Mouse (Mus musculus) forebrain, embryonic 14.5 days (tissue): ENCODE data around the gene Car15. TPM values are rescaled to one million over a fixed set of nuclear protein-coding genes. Genes with fewer than 3 reads are reported as not detected.

Source experiments
- ATAC-seq: fragments of 200-750 bp; cut with Nextera tagmentation; 2 replicates; pipeline ENCODE4 v1.8.0; 2017; ENCODE audit warnings: mild to moderate bottlenecking, moderate library complexity
- DNase-seq: peaks from one replicate; pipeline ENCODE4 v3.0.0-alpha.2; 2015; ENCODE audit warnings: low spot score
- H3K27ac ChIP-seq: fragments of 300-500 bp; sonication (generic); 2 replicates; pipeline ENCODE4 v1.5.1; 2014; ENCODE audit warnings: low read depth, mild to moderate bottlenecking, control low read depth, low read length, moderate library complexity
- H3K27me3 ChIP-seq: fragments of 300-500 bp; sonication (generic); replicated peaks from 2 replicates; pipeline ENCODE4 v1.6.1; 2014; ENCODE audit warnings: low read length, control low read depth, mixed read lengths; ENCODE audit not compliant: control insufficient read depth, insufficient read depth
- H3K36me3 ChIP-seq: fragments of 300-500 bp; sonication (generic); 2 replicates; pipeline ENCODE4 v1.6.1; 2014; ENCODE audit warnings: low read length, control low read depth; ENCODE audit not compliant: control insufficient read depth, insufficient read depth
- H3K4me1 ChIP-seq: fragments of 300-500 bp; sonication (generic); 2 replicates; pipeline ENCODE4 v1.6.1; 2014; ENCODE audit warnings: antibody characterized with exemption, low read length, control low read depth; ENCODE audit not compliant: control insufficient read depth, insufficient read depth
- H3K4me2 ChIP-seq: fragments of 300-500 bp; sonication (generic); 2 replicates; pipeline ENCODE4 v1.6.1; 2014; ENCODE audit warnings: mild to moderate bottlenecking, control low read depth, low read length
- H3K4me3 ChIP-seq: fragments of 300-500 bp; sonication (generic); 2 replicates; pipeline ENCODE4 v1.5.1; 2014; ENCODE audit warnings: low read depth, low read length, control low read depth
- H3K9ac ChIP-seq: fragments of 300-500 bp; sonication (generic); 2 replicates; pipeline ENCODE4 v1.6.1; 2014; ENCODE audit warnings: mild to moderate bottlenecking, low read length, control low read depth, moderate library complexity
- H3K9me3 ChIP-seq: fragments of 300-500 bp; sonication (generic); replicated peaks from 2 replicates; pipeline ENCODE4 v1.6.1; 2016; ENCODE audit warnings: low read length, control low read depth, mixed read lengths; ENCODE audit not compliant: control insufficient read depth
- WGBS: fragments of 180-500 bp; shearing (Covaris S2); extraction: QIAGEN DNeasy Blood & Tissue Kit; methylation state at CpG from one replicate; pipeline ENCODE4 v1.1.7; 2014; 5-methylcytosine and 5-hydroxymethylcytosine counted together
- polyA plus RNA-seq: library from polyadenylated mRNA; unstranded; fragments of >200 nt; fragmentation: Nextera tagmentation; extraction: Ambion mirVana; gene quantifications from 2 replicates; pipeline ENCODE4 v1.2.1, GENCODE M21; 2014

Gene Car15
- polyA plus RNA-seq, 1 experiment from 2014 or later = 5.0 TPM

GRCm38 (mm10) chr16:17831781-17832180 lies 6.4 kb downstream of the Car15 start:
- Histone ChIP-seq H3K4me3 (no peak overlapping the region), H3K4me2 (no peak overlapping the region), H3K36me3 (no peaks in the 10 kb centered on the region), H3K27me3 (peaks cover 61% of the 10 kb centered on the region), H3K4me1 (no peaks in the 10 kb centered on the region; the same call in 1 of the 2 replicates), H3K9me3 (no peaks in the 10 kb centered on the region), H3K27ac (no peak overlapping the region), H3K9ac (no peak overlapping the region)
- DNase-seq (peak; percentile 32), ATAC-seq (no peak)
- WGBS = 13% methylated on average over 11 of the region's 11 CpGs

GRCm38 (mm10) chr16:17830385-17831178 lies 7.6 kb downstream of the Car15 start:
- WGBS = 47% methylated on average over 10 of the region's 10 CpGs
- Histone ChIP-seq H3K4me3 (no peak overlapping the region), H3K27ac (no peak overlapping the region), H3K9me3 (no peaks in the 10 kb centered on the region), H3K36me3 (no peaks in the 10 kb centered on the region), H3K27me3 (peaks cover 56% of the 10 kb centered on the region), H3K4me2 (no peak overlapping the region), H3K4me1 (no peaks in the 10 kb centered on the region; the same call in 1 of the 2 replicates), H3K9ac (no peak overlapping the region)
- ATAC-seq = no peak
- DNase-seq = no peak

GRCm38 (mm10) chr16:17828867-17829266 lies 9.3 kb downstream of the Car15 start:
- H3K9me3 ChIP-seq = no peaks in the 10 kb centered on the region
- H3K27ac ChIP-seq = no peak overlapping the region
- H3K4me3 ChIP-seq = no peak overlapping the region
- DNase-seq = no peak
- H3K4me2 ChIP-seq = no peak overlapping the region
- H3K4me1 ChIP-seq = no peaks in the 10 kb centered on the region
- no peak overlapping the region for H3K9ac ChIP-seq
- no peak for ATAC-seq
- peaks cover 39% of the 10 kb centered on the region for H3K27me3 ChIP-seq
- WGBS = 44% methylated on average over 3 of the region's 3 CpGs
- no peaks in the 10 kb centered on the region for H3K36me3 ChIP-seq

- Histone ChIP-seq H3K9me3 (no peaks in the 10 kb centered on the region), H3K4me2 (no peak overlapping the region), H3K27ac (no peak overlapping the region), H3K9ac (no peak overlapping the region), H3K36me3 (no peaks in the 10 kb centered on the region), H3K27me3 (peaks cover 32% of the 10 kb centered on the region), H3K4me3 (no peak overlapping the region), H3K4me1 (no peaks in the 10 kb centered on the region)
- ATAC-seq (no peak), DNase-seq (no peak)
- WGBS = 88% methylated on average over 2 of the region's 2 CpGs
Measured at GRCm38 (mm10) chr16:17828229-17828628, 9.9 kb downstream of the Car15 start.

- no peak for DNase-seq
- WGBS = 92% methylated on average over 2 of the region's 2 CpGs
Measured at GRCm38 (mm10) chr16:17826500-17826899, 11.7 kb downstream of the Car15 start.

GRCm38 (mm10) chr16:17816528-17816927 lies 21.6 kb downstream of the Car15 start:
- Histone ChIP-seq H3K9ac (no peak overlapping the region), H3K4me1 (peaks cover 3% of the 10 kb centered on the region; the same call in 1 of the 2 replicates), H3K36me3 (no peaks in the 10 kb centered on the region), H3K27ac (no peak overlapping the region), H3K27me3 (peaks cover 8% of the 10 kb centered on the region; the same call in 1 of the 2 replicates), H3K4me3 (no peak overlapping the region), H3K4me2 (no peak overlapping the region), H3K9me3 (no peaks in the 10 kb centered on the region)
- whole genome bisulfite sequencing = 86% methylated on average over 8 of the region's 8 CpGs
- DNase-seq = no peak
- no peak for ATAC-seq

More at GRCm38 (mm10) chr16:17826500-17826899, 11.7 kb downstream of the Car15 start:
- Histone ChIP-seq H3K9ac (no peak overlapping the region), H3K4me2 (no peak overlapping the region), H3K4me1 (no peaks in the 10 kb centered on the region), H3K27ac (no peak overlapping the region), H3K27me3 (peaks cover 15% of the 10 kb centered on the region), H3K9me3 (no peaks in the 10 kb centered on the region), H3K36me3 (no peaks in the 10 kb centered on the region), H3K4me3 (no peak overlapping the region)
- ATAC-seq = no peak

GRCm38 (mm10) chr16:17815411-17816402 lies 22.5 kb downstream of the Car15 start:
- peak overlapping the region; percentile 74 for H3K9ac ChIP-seq
- H3K4me1 ChIP-seq = peaks cover 3% of the 10 kb centered on the region; the same call in 1 of the 2 replicates
- DNase-seq (peak; percentile 86), ATAC-seq (peak; percentile 90)
- no peaks in the 10 kb centered on the region for H3K36me3 ChIP-seq
- peak overlapping the region; percentile 88 for H3K4me2 ChIP-seq
- WGBS = 1% methylated on average over 63 of the region's 63 CpGs
- peak overlapping the region; percentile 45 for H3K4me3 ChIP-seq
- no peaks in the 10 kb centered on the region for H3K9me3 ChIP-seq
- peak overlapping the region; percentile 33; the same call in 1 of the 2 replicates for H3K27ac ChIP-seq
- peaks cover 8% of the 10 kb centered on the region; the same call in 1 of the 2 replicates for H3K27me3 ChIP-seq

GRCm38 (mm10) chr16:17813173-17813572 lies 25.0 kb downstream of the Car15 start:
- H3K4me3 ChIP-seq = no peak overlapping the region
- WGBS = 62% methylated on average over 4 of the region's 4 CpGs
- no peak overlapping the region for H3K27ac ChIP-seq
- ATAC-seq (no peak), DNase-seq (no peak)
- H3K4me2 ChIP-seq = no peak overlapping the region
- H3K9ac ChIP-seq = no peak overlapping the region
- H3K4me1 ChIP-seq = peaks cover 7% of the 10 kb centered on the region; the same call in 1 of the 2 replicates
- no peaks in the 10 kb centered on the region for H3K9me3 ChIP-seq
- peaks cover 8% of the 10 kb centered on the region; the same call in 1 of the 2 replicates for H3K27me3 ChIP-seq
- H3K36me3 ChIP-seq = no peaks in the 10 kb centered on the region
